26 mouse cellular contexts compared by ENCODE assay signal in the genomic region with DNA sequence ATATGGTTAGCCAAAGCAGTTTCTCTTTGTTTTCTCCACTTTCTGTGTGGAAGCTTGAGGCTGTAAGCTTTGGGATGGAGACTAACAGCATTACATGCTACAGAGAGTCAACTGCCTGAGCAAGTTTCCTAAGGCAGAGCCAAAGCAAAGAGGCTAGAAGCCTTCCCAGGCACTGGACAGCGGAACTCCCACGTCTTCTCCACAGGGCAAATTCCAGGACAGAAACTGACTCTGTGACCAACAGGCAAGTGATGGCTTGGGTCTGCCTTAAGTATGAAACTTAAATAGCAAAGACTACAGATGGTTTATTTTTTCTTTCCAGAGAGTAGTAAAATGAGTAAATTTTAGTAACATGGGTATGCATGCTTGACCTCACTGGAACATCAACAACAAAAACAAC.
"Had no signal": no experiment of that assay in that cellular context is flagged by ENCODE, and none has a peak within 500 bp of the region (broad histone marks: within the 10 kb centered on the region; RNA-seq: fewer than 3 reads in every experiment).

No protein-coding gene starts in this region.

- H3K4me2 ChIP-seq: heart, embryonic 11.5 days; heart, embryonic 13.5 days; heart, embryonic 15.5 days; hindbrain, embryonic 12.5 days; hindbrain, embryonic 14.5 days; intestine, embryonic 15.5 days; limb, embryonic 12.5 days; liver, embryonic 11.5 days; liver, embryonic 13.5 days; liver, embryonic 15.5 days had no signal

- H3K4me3 ChIP-seq: gastrocnemius, adult 2 months; heart, adult 2 months; heart, embryonic 13.5 days; heart, embryonic 15.5 days; hindbrain, embryonic 10.5 days; hindbrain, embryonic 12.5 days; intestine, embryonic 15.5 days; layer of hippocampus, adult 2 months; left cerebral cortex, adult 2 months; limb, embryonic 10.5 days; limb, embryonic 12.5 days; liver, embryonic 13.5 days; liver, embryonic 15.5 days had no signal

- H3K4me1 ChIP-seq: heart, embryonic 13.5 days; heart, embryonic 15.5 days; hindbrain, embryonic 12.5 days; intestine, embryonic 15.5 days; limb, embryonic 12.5 days; liver, embryonic 13.5 days; liver, embryonic 15.5 days had no signal

- ATAC-seq: hindbrain, embryonic 16.5 days; inflammation-experienced regulatory T-cells, adult 6 months; intestine, embryonic 15.5 days; intestine, postnatal 0 days; liver, postnatal 0 days had no signal

- H3K9me3 ChIP-seq: heart, embryonic 13.5 days; heart, embryonic 15.5 days; hindbrain, embryonic 10.5 days; hindbrain, embryonic 12.5 days; intestine, embryonic 15.5 days; limb, embryonic 10.5 days; limb, embryonic 12.5 days; liver, embryonic 13.5 days; liver, embryonic 15.5 days had no signal

- DNase-seq: gastrocnemius, adult 2 months; gastrocnemius, postnatal 10 days; gastrocnemius, postnatal 25 days; heart, adult 2 months; heart, postnatal 4 days; kidney, adult 8-10 months; kidney, postnatal 4 days; liver; liver, embryonic 13.5 days; liver, postnatal 0 days had no signal

- H3K36me3 ChIP-seq: heart, embryonic 13.5 days; heart, embryonic 15.5 days; hindbrain, embryonic 10.5 days; hindbrain, embryonic 12.5 days; intestine, embryonic 15.5 days; limb, embryonic 10.5 days; limb, embryonic 12.5 days; liver, embryonic 13.5 days; liver, embryonic 15.5 days had no signal

- H3K27ac ChIP-seq: gastrocnemius, adult 2 months; heart, adult 2 months; heart, embryonic 13.5 days; heart, embryonic 15.5 days; hindbrain, embryonic 10.5 days; hindbrain, embryonic 12.5 days; hindbrain, embryonic 14.5 days; intestine, embryonic 15.5 days; layer of hippocampus, adult 2 months; left cerebral cortex, adult 2 months; limb, embryonic 10.5 days; limb, embryonic 12.5 days; liver, embryonic 13.5 days; liver, embryonic 15.5 days had no signal

- H3K9ac ChIP-seq: heart, embryonic 13.5 days; heart, embryonic 15.5 days; hindbrain, embryonic 12.5 days; hindbrain, embryonic 14.5 days; intestine, embryonic 15.5 days; limb, embryonic 12.5 days; liver, embryonic 13.5 days; liver, embryonic 15.5 days; liver, postnatal 0 days had no signal

- H3K27me3 ChIP-seq: heart, embryonic 13.5 days; heart, embryonic 15.5 days; hindbrain, embryonic 12.5 days; intestine, embryonic 15.5 days; limb, embryonic 12.5 days; liver, embryonic 13.5 days; liver, embryonic 15.5 days had no signal
